In genomic region chr12:31158885-31159284, GRCm38 (mm10) we compare ENCODE assay signal across 27 mouse cellular contexts.
A peak's percentile ranks its signal among the peaks of the same experiment; 100 is the strongest.
DNase-seq lines count a peak whose midpoint lies in the region; ATAC-seq and TF ChIP-seq lines count a peak whose summit lies in the region.
"Had no signal": no experiment of that assay in that cellular context is flagged by ENCODE, and none has a peak within 500 bp of the region (broad histone marks: within the 10 kb centered on the region; RNA-seq: fewer than 3 reads in every experiment).

No protein-coding gene starts in this region.

- H3K9ac ChIP-seq in midbrain, embryonic 11.5 days (ENCODE audit: low read length): no peak overlapping the region
- H3K9ac ChIP-seq in midbrain, embryonic 16.5 days (ENCODE audit: low read depth, low read length): no peak overlapping the region
- H3K9ac ChIP-seq: embryonic facial prominence, embryonic 13.5 days; forebrain, embryonic 12.5 days; forebrain, embryonic 15.5 days; heart, embryonic 12.5 days; heart, embryonic 15.5 days; hindbrain, embryonic 14.5 days had no signal

- H3K9me3 ChIP-seq in midbrain, embryonic 11.5 days (ENCODE audit: control insufficient read depth, low read length): no peaks in the 10 kb centered on the region
- no peaks in the 10 kb centered on the region for H3K9me3 ChIP-seq in midbrain, embryonic 16.5 days (replicated peaks; ENCODE audit: control insufficient read depth, low read length, poor library complexity, severe bottlenecking)
- H3K9me3 ChIP-seq: embryonic facial prominence, embryonic 10.5 days; embryonic facial prominence, embryonic 13.5 days; forebrain, embryonic 12.5 days; forebrain, embryonic 15.5 days; heart, embryonic 12.5 days; heart, embryonic 15.5 days had no signal

- H3K36me3 ChIP-seq in midbrain, embryonic 11.5 days (ENCODE audit: control insufficient read depth, insufficient read depth, low read length): no peaks in the 10 kb centered on the region
- H3K36me3 ChIP-seq in midbrain, embryonic 16.5 days (ENCODE audit: control insufficient read depth, insufficient read depth, low read length): no peaks in the 10 kb centered on the region
- no peaks in the 10 kb centered on the region for H3K36me3 ChIP-seq in small intestine, adult 2 months (ENCODE audit: control insufficient read depth, insufficient read depth, low read length)
- H3K36me3 ChIP-seq: embryonic facial prominence, embryonic 10.5 days; embryonic facial prominence, embryonic 13.5 days; forebrain, embryonic 12.5 days; forebrain, embryonic 15.5 days; heart, embryonic 12.5 days; heart, embryonic 15.5 days had no signal

- no peak overlapping the region for H3K27ac ChIP-seq in cerebellum, adult 2 months (ENCODE audit: insufficient read depth, low read length)
- no peak overlapping the region for H3K27ac ChIP-seq in midbrain, embryonic 11.5 days (ENCODE audit: low read depth, low read length)
- no peak overlapping the region for H3K27ac ChIP-seq in midbrain, embryonic 16.5 days (ENCODE audit: low read length)
- peak overlapping the region; percentile 14; the same call in 1 of the 2 replicates for H3K27ac ChIP-seq in small intestine, adult 2 months (ENCODE audit: insufficient read depth, low read depth, low read length)
- H3K27ac ChIP-seq: embryonic facial prominence, embryonic 10.5 days; embryonic facial prominence, embryonic 13.5 days; forebrain, embryonic 12.5 days; forebrain, embryonic 15.5 days; heart, embryonic 15.5 days; hindbrain, embryonic 14.5 days; hindbrain, postnatal 0 days had no signal

- TF ChIP-seq CTCF in cerebellum, adult 2 months (IDR thresholded peaks at IDR 0.05; ENCODE audit: borderline replicate concordance, insufficient read depth, low read depth, low read length): peak; percentile 6; the same call in 1 of the 2 replicates
- TF ChIP-seq CTCF in small intestine, adult 2 months (IDR thresholded peaks at IDR 0.05; ENCODE audit: extremely low read depth, insufficient read length, insufficient replicate concordance, low read depth, low read length): no peak
- no peak for TF ChIP-seq CTCF in lung, adult 2 months (IDR thresholded peaks at IDR 0.05; ENCODE audit: insufficient read depth, low read length)

- no peaks in the 10 kb centered on the region for H3K27me3 ChIP-seq in cerebellum, adult 2 months (ENCODE audit: control insufficient read depth, insufficient read depth, low read length)
- no peaks in the 10 kb centered on the region for H3K27me3 ChIP-seq in midbrain, embryonic 11.5 days (ENCODE audit: control insufficient read depth, insufficient read depth, low read length)
- no peaks in the 10 kb centered on the region; the same call in 1 of the 2 replicates for H3K27me3 ChIP-seq in midbrain, embryonic 16.5 days (ENCODE audit: control insufficient read depth, insufficient read depth, low read depth, low read length)
- H3K27me3 ChIP-seq in small intestine, adult 2 months (ENCODE audit: control insufficient read depth, insufficient read depth, low read length): no peaks in the 10 kb centered on the region
- H3K27me3 ChIP-seq: embryonic facial prominence, embryonic 13.5 days; forebrain, embryonic 12.5 days; forebrain, embryonic 15.5 days; heart, embryonic 12.5 days; heart, embryonic 15.5 days had no signal

- no peak for DNase-seq in cerebellum, adult 2 months
- DNase-seq in cerebellum, adult 9-11 months: no peak
- peak; percentile 12 for DNase-seq in midbrain, embryonic 11.5 days (ENCODE audit: low spot score, missing footprints)
- DNase-seq in lung, adult 2 months: no peak
- DNase-seq: adrenal gland, adult 8-10 months; adrenal gland, postnatal 25 days; cerebellum, adult 18-20 months; cerebellum, postnatal 10 days; cerebellum, postnatal 36 days; embryo, embryonic 11 days; gastrocnemius, postnatal 10 days; gastrocnemius, postnatal 36 days; heart, postnatal 10 days; heart, postnatal 36 days had no signal

- H3K4me1 ChIP-seq in cerebellum, adult 2 months (ENCODE audit: control insufficient read depth, insufficient read depth, low read length): no peaks in the 10 kb centered on the region
- H3K4me1 ChIP-seq in midbrain, embryonic 11.5 days (ENCODE audit: control insufficient read depth, insufficient read depth, low read length): no peaks in the 10 kb centered on the region
- no peaks in the 10 kb centered on the region for H3K4me1 ChIP-seq in midbrain, embryonic 16.5 days (ENCODE audit: control insufficient read depth, insufficient read depth, low read length)
- H3K4me1 ChIP-seq in small intestine, adult 2 months (ENCODE audit: control insufficient read depth, insufficient read depth, insufficient read length, low read length): no peaks in the 10 kb centered on the region
- no peaks in the 10 kb centered on the region for H3K4me1 ChIP-seq in lung, adult 2 months (ENCODE audit: control insufficient read depth, insufficient read depth, low read length)
- H3K4me1 ChIP-seq: forebrain, embryonic 12.5 days; forebrain, embryonic 15.5 days; heart, embryonic 15.5 days had no signal

- H3K4me3 ChIP-seq in cerebellum, adult 2 months (replicated peaks; ENCODE audit: insufficient read depth, low read depth, low read length): no peak overlapping the region
- H3K4me3 ChIP-seq in midbrain, embryonic 11.5 days (ENCODE audit: low read depth, low read length): no peak overlapping the region
- no peak overlapping the region for H3K4me3 ChIP-seq in midbrain, embryonic 16.5 days (ENCODE audit: low read depth, low read length)
- no peak overlapping the region for H3K4me3 ChIP-seq in small intestine, adult 2 months (ENCODE audit: low read depth, low read length)
- H3K4me3 ChIP-seq in lung, adult 2 months (replicated peaks; ENCODE audit: extremely low read depth, low read depth, low read length): no peak overlapping the region
- H3K4me3 ChIP-seq: embryonic facial prominence, embryonic 10.5 days; embryonic facial prominence, embryonic 13.5 days; erythroblast, embryonic 14.5 days; forebrain, embryonic 12.5 days; forebrain, embryonic 15.5 days; heart, embryonic 12.5 days; heart, embryonic 15.5 days had no signal

- H3K4me2 ChIP-seq in midbrain, embryonic 11.5 days: no peak overlapping the region
- no peak overlapping the region for H3K4me2 ChIP-seq in midbrain, embryonic 16.5 days (ENCODE audit: low read length)
- H3K4me2 ChIP-seq: embryonic facial prominence, embryonic 13.5 days; forebrain, embryonic 12.5 days; forebrain, embryonic 15.5 days; heart, embryonic 12.5 days; heart, embryonic 15.5 days; hindbrain, embryonic 14.5 days had no signal

- no peak for ATAC-seq in midbrain, embryonic 11.5 days (ENCODE audit: low FRiP score)
- ATAC-seq in midbrain, embryonic 16.5 days: no peak
- ATAC-seq: activated CD4-positive, CD25-positive, alpha-beta regulatory T cell, adult 4 months; forebrain, embryonic 15.5 days; hindbrain, postnatal 0 days; inflammation-experienced regulatory T-cells, adult 6 months had no signal

- TF ChIP-seq POLR2A in cerebellum, adult 2 months (IDR thresholded peaks at IDR 0.05; ENCODE audit: borderline replicate concordance, insufficient read depth, low read length): no peak
- no peak for TF ChIP-seq POLR2A in small intestine, adult 2 months (IDR thresholded peaks at IDR 0.05; ENCODE audit: low read depth, low read length)
- TF ChIP-seq POLR2A in lung, adult 2 months (IDR thresholded peaks at IDR 0.05; ENCODE audit: borderline replicate concordance, extremely low read depth, low read depth, low read length): no peak

- 88% methylated on average over 4 of the region's 4 CpGs for WGBS in cerebellum, adult 2 months
- 89% methylated on average over 4 of the region's 4 CpGs for WGBS in midbrain, embryonic 11.5 days
- 84% methylated on average over 4 of the region's 4 CpGs for WGBS in midbrain, embryonic 16.5 days
- 59% methylated on average over 4 of the region's 4 CpGs for WGBS in small intestine, adult 2 months
- WGBS in lung, adult 2 months: 68% methylated on average over 4 of the region's 4 CpGs
